Comparison of ENCODE assay signal across 16 mouse cellular contexts in genomic region chr15:82203090-82203489, GRCm38 (mm10). TPM values are rescaled to one million over a fixed set of nuclear protein-coding genes. Genes with fewer than 3 reads are reported as not detected.
"Had no signal": no experiment of that assay in that cellular context is flagged by ENCODE, and none has a peak within 500 bp of the region (broad histone marks: within the 10 kb centered on the region; RNA-seq: fewer than 3 reads in every experiment).

No protein-coding gene starts in this region.

- H3K4me2 ChIP-seq: kidney, embryonic 15.5 days; liver, embryonic 11.5 days; liver, embryonic 15.5 days; lung, embryonic 14.5 days; neural tube, embryonic 13.5 days had no signal

- H3K27ac ChIP-seq: kidney, embryonic 15.5 days; limb, embryonic 10.5 days; liver, embryonic 15.5 days; neural tube, embryonic 13.5 days had no signal

- H3K9me3 ChIP-seq: kidney, embryonic 15.5 days; limb, embryonic 10.5 days; liver, embryonic 15.5 days; neural tube, embryonic 13.5 days had no signal

- H3K4me3 ChIP-seq: kidney, embryonic 15.5 days; left cerebral cortex, adult 2 months; limb, embryonic 10.5 days; liver, embryonic 15.5 days; neural tube, embryonic 13.5 days had no signal

- H3K9ac ChIP-seq: kidney, embryonic 15.5 days; liver, embryonic 15.5 days; lung, embryonic 14.5 days; neural tube, embryonic 13.5 days had no signal

- DNase-seq: kidney, adult 2 months; kidney, postnatal 14 days; lung, embryonic 14.5 days; lung, postnatal 10 days; lung, postnatal 4 days; midbrain, embryonic 14.5 days; right cerebral cortex, postnatal 14 days; thymus, postnatal 14 days had no signal

RNA-seq across cellular contexts. Expression of gene Shisa8, which starts 9.5 kb away (rescaled TPM):
- total RNA-seq: megakaryocyte, adult 5-6 weeks had no signal
- polyA plus RNA-seq: limb, embryonic 10.5 days; stomach, embryonic 16.5 days had no signal

RNA-seq across cellular contexts. Expression of gene Tnfrsf13c, which starts 21.1 kb away (rescaled TPM):
- polyA plus RNA-seq: lung, embryonic 14.5 days; midbrain, embryonic 14.5 days had no signal

RNA-seq across cellular contexts. Expression of gene 1500009C09Rik, which starts 49.1 kb away (rescaled TPM):
- total RNA-seq: megakaryocyte, adult 5-6 weeks had no signal
- polyA plus RNA-seq: limb, embryonic 10.5 days; liver, embryonic 11.5 days; liver, embryonic 15.5 days; lung, embryonic 14.5 days; stomach, embryonic 16.5 days had no signal
